Mouse (Mus musculus) A20 (cell line): ENCODE measurements around the gene Atmin.

Source experiments
- DNase-seq: peaks from one replicate; pipeline ENCODE4 v3.0.0-alpha.2; 2011; ENCODE audit warnings: low read depth, low spot score

Gene Atmin

DNA sequence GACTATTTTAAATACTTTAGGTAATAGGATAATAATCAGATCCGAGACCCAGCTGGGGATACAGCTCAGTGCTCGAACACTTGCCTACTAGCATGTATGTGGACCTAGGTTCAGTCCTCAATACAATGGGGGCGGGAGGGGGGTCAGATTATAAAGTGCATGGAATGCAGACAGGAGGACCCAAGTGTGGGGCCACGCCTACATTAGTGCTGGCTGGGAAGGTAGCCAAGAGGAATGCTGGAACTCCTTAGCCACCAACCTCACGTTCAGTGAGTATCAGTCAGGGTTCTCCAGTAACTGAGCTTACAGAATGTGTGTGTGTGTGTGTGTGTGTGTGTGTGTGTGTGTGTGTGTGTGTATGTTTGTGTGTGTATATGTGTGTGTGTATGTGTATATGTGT is 8.2 kb downstream of the Atmin start:
- DNase-seq: no peak

DNA sequence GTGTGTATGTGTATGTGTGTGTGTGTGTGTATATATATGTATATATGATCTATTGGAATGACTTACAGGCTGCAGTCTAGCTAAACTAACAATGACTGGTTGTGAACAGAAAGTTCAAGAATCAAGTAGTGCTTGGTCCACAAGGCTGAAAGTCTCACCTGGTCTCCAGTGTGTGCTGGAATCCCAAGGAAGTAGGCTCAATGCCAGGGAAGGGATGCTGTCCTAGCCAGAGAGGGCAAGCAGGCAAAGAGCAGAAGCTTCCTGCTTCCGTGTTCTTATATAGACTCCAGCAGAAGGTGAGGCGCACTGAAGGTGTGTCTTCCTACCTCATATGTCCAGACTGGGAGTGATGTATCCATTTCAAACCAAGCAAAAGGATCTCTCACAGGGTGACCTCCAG is 8.6 kb downstream of the Atmin start:
- DNase-seq: no peak

GRCm38 (mm10) chr8:116952428-116952827 is 9.2 kb downstream of the Atmin start:
- DNase-seq: no peak

DNA sequence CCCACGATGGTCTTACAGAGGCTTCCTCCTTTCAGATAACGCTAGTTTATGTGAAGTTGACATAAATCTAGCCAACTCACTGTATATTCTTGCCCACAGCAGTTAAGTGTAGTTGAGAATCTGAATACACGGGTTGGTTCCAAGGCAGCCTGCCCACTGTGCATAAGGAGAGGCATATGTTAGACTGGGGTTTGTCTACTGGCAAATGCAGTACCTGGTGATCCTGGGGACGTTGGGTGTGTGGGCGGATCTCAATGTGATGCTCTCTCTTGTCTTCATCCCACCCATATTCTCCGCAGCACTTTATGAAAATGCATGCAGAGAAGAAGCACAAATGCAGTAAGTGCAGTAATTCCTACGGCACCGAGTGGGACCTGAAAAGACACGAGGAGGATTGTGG is 11.2 kb downstream of the Atmin start:
- DNase-seq: no peak

DNA sequence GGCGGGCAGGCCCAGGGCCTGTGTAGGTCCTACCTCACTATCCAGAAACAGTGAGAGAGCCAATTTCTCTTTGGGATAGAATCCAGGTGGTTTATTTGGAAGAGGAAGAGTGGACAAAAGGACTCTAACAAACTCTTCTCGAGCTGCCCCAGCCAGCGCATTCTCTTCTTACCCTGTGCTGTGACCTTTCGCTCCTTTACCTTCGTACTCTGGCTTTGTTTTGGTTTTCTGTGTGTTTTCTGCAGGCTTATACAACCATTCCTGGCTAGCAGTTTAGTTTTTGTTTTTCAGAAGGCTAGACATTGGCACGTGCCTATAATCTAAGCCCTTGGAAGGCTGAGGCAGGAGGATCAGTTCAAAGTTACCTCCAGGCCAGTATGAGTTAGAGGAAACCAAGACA is 26.3 kb downstream of the Atmin start:
- DNase-seq: no peak

DNA sequence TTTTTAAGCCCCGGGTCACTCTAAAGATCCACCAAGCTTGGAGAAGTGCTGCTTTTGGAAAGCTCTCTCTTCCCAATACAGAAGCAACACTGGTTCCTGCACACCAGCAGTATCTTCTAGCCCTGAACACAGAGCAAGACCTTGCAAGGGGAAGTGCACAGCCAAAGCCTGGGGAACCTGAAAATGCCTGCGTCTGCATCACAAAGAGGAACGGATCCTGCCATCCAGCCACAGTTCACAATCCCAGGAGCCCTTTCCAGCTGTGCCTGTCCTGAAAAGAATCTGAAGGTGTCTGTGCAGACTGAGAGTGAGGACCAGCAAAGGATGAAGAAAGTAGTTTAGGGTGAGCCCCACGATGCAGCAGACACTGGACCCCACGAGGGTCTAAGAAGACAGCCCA is 31.9 kb downstream of the Atmin start:
- no peak for DNase-seq

DNA sequence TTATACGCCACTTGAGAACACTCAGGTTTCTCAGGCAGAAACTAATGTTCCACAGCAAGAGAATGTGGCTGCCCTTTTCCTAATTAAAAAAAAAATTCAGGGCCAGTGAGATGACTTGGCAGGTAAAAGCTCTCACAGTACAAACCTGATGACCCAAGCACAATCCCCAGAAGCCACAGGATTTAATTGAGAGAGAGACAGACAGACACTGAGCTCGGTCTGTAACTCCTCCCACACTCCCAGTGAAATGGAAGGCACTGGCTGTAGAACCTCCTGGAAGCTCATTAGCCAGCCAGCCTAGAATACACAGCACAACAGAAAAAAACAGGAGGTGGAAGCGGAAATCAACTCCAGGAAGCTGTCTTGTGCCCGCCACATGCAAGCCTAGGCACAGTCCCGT is 32.4 kb downstream of the Atmin start:
- no peak for DNase-seq

GRCm38 (mm10) chr8:116978052-116978451 is 34.9 kb downstream of the Atmin start:
- DNase-seq: no peak

GRCm38 (mm10) chr8:116978631-116979256 is 35.6 kb downstream of the Atmin start, which contains the start of gene 1700030J22Rik:
Gene 1700030J22Rik (minus strand): TSS chr8:116978959.
- DNase-seq: peak; percentile 100

GRCm38 (mm10) chr8:116980117-116980516 is 36.9 kb downstream of the Atmin start:
- DNase-seq: peak; percentile 83

DNA sequence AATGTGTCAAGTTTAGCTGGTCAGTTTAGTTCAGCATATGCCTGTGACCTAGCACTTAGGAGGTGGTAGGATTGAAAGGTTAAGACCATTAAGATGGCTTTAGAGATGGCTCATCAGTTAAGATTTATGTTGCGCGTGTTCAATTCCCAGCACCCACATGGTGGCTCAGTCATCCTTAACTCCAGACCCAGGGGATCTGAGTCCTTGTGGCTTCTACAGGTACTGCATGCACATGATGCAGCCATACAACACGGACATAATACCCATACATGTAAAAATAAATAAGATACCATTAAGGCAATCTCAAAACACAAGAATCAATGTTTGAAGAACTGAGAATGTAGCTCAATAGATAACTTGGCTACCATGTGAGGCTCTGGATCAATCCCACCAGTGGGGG is 46.6 kb downstream of the Atmin start:
- DNase-seq: no peak

GRCm38 (mm10) chr8:116991241-116991640 is 48.0 kb downstream of the Atmin start:
- no peak for DNase-seq

DNA sequence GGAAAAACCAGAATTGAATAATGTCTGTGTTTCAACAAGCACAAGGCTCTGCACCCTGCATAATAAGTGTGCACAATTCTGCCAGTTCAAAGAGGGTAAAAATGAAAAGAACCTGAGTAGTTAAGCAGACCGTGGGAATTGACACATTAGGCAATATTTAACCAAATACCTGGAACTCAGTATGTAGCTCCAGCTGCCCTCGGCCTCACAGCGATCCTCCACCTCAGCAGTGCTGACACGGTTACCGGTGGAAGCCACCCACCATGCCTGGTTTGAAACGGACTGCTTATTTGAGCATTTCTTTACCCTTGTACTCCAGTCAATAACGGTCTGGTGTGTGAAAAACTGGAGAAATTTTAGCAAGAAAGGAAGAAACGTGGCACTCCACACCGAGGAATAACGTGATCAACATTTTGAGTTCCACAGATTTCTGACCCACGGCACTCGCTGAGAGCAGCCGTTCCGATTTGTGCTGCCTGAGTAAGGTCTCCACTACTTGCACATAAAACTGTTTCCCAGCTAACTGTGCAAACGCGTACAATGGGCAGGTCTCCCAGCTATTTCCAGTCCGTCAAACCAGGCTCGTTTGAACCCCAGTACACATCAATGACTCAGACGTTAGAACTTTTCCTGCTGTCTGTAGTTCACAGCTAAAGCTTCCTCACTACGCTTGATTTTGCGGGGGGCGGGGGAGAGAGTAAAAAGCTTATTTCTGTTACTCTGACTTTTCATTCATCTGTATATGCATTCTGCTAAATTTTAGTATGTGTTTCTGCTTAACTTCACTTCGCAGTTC is 49.2 kb downstream of the Atmin start:
- DNase-seq: no peak

- DNase-seq: peak; percentile 99
Measured at GRCm38 (mm10) chr8:116993095-116993867, 50.1 kb downstream of the Atmin start, which contains the start of gene Gcsh. Gene Gcsh (minus strand): TSS chr8:116993537.

GRCm38 (mm10) chr8:116994016-116994716 is 51.0 kb downstream of the Atmin start:
- DNase-seq: no peak
